Mouse (Mus musculus) heart, postnatal 4 days (tissue): ENCODE results near the gene Pcna. TPM values are rescaled to one million over a fixed set of nuclear protein-coding genes. Genes with fewer than 3 reads are reported as not detected.
"Not testable (repeated sequence)": the region's sequence is repeated elsewhere in the genome, so short reads cannot be mapped to it uniquely, and the experiment has no call there.

ENCODE experiments used
- DNase-seq: peaks from one replicate; pipeline ENCODE4 v3.0.0; 2021
- total RNA-seq, 2 experiments: library from RNA; stranded (reverse); gene quantifications; 2 replicates each; pipeline ENCODE4 v1.2.3; 2021

Pcna gene
- total RNA-seq, 2 experiments from 2014 or later: 182 to 184 TPM

DNA sequence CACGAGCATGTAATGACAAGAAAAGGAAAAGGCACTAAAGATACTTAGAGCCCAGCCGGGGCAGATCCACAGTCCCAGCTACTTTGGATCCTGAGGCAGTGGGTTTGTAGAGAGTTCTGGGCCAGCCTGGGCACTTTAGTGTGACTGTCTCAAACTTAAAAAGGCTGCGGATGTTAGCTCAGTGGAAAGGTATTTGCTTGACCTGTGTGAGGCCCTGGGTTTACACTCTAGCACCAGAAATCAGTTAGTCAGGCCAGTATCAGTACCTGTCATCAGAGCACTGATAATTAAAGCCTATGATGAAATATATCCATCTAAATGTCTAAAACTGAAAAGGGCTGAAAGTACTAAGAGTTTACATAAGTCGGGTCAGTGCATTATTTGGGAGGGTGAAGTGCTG is 23.1 kb upstream of the Pcna start:
- no peak for DNase-seq

DNA sequence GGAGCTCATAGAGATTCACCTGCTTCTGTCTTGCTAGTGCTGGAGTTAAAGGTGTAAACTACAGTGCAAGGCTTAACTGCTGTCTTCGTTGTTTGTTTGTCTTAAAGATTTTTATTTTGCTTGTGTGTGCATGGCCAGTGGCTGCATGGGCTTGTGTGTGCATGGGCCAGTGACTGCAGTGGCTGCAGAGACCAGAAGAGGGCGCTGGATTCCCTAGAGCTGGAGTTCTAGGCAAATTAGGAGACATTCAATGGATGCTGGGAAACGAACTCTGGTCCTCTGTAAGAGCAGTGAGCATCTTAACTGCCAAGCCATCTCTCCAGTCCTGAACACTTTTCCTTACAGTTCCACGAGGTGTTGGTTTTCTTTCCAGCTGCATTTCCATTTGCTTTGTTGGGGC is 22.4 kb upstream of the Pcna start:
- DNase-seq: no peak

DNA sequence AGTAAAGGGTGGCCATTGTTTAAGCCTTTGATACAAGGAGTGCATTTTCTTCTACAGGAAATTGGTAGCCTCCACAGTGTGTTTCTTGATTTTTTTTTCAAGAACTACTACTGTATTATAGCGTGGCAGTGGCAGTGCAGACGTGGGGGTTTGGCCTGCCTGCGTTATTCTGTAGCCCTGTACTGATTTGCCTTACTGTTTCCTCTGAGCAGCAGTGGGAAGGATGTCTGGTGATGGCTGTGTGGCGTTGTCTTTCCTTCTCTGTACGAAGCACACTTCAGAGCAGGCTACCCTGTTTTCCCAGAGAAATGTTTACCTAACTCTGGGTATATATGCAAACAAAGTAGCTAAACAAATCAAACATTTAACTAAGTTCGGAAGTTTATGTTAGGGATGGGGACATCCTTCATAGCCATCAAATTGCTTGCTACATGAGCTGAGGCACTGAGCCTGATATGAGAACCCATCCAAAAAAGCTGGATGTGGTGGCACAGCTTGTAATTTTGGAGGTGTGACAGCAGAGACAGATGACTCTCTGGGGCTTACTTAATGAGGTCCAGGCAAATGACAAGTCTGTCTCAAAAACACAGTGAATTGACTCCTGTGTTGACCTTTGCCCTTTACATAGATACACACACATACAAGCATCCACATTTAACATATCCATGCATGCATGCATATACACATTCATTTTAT is 19.7 kb upstream of the Pcna start:
- no peak for DNase-seq

DNA sequence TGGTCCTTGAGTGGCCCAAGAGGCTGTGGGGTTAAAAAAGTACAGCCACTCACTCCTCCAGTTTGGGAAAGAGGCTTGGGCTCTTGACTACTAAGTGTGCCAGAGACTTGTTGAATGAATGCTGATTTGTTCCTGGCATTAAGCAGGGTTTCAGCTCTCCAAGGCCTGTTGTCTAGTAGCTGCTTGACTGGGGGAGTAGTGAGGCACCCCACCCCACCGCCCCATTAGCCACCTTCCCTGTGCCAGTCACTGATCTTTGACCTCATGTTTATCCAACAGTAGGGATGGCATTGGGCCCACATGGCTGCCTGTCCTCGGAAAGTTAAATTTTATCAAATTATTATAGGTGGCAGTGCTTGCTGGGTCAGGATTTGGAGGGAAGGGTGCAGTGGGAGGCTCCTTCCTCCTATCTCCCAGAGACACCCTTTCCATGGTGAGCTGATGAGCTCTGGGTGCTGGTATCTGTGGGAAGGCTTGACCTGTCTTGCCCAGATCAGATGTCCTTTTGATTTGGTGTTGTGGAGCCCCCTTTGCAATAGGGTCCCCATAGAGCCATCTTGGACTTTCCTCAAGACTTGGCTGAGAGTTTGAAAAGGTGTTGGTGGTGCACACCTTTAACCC is 17.3 kb upstream of the Pcna start:
- no peak for DNase-seq

DNA sequence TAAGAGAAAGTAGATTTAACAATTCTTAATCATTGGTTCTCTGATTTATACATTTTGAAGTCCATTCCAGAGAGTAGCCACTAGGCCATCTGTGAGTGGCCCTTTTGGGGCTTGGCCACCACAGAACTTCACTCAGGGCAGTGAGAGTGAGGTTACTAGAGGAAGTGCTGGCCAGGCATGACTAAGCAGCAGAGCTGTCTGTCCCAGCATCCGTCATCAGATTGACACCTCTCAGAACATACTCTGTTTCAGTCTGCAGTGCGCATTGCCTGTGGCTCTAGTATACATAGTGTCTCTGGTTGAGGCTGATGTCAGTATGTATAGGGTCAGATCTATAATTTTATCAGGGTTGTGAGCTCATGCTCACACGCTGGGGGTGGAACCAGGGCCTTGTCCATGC is 16.1 kb upstream of the Pcna start:
- DNase-seq: no peak

DNA sequence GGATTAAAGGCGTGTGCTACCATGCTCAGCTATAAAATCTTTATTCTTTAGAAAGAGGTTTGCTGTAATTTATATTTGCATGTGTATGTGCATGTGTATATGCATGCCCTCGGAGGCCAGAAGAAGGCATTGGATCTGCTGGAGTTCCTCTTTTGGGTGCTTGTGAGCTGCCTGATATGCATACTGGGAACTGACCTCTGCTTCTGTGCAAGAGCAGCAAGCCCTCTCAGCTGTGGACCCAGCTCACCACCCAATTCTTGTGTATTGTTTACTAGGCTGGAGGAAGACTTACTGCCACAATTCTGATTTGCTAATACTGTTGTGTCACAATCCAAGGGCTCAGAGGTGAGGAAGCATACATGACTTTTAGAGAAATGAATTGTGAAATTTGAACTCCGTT is 13.0 kb upstream of the Pcna start:
- DNase-seq: no peak

DNA sequence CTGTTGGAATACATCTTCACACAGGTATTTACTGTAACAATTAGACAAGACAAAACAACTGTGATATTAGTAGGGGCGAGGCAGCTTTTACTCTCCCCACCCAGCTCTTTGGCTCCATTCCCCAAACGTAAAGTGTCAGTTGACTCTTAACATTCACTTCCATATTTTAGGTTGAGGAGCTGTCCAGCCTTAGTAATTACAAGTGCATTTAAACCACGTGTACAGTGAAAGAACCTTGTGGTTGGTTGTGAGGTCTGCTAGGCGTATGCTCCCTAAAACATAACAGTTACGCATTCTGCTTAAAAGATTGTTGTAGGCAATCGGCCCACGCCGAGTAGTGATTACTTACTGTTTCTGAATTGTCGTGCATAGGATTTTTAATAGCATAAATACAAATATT is 12.1 kb upstream of the Pcna start:
- DNase-seq: no peak

DNA sequence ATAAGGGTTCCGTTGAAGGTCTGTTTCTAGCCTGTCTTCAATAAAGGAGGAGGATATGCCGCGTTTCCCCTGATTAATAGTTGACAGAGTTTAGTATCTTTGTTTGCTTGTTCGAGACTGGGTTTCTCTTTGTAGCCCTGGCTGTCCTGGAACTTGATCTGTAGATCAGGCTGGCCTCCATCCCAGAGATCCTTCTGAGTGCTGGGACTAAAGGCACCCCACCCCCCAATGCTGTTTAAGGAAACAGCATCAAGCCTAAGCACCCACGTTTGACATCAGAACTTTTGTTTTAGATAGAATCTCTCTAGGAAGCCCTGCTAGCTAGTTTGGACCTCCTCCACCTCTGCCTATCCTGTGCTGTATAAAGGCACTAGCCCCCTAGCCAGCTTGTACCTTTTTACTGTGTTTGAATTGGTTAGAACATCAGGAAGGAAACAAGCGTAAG is 11.2 kb upstream of the Pcna start:
- no peak for DNase-seq

DNA sequence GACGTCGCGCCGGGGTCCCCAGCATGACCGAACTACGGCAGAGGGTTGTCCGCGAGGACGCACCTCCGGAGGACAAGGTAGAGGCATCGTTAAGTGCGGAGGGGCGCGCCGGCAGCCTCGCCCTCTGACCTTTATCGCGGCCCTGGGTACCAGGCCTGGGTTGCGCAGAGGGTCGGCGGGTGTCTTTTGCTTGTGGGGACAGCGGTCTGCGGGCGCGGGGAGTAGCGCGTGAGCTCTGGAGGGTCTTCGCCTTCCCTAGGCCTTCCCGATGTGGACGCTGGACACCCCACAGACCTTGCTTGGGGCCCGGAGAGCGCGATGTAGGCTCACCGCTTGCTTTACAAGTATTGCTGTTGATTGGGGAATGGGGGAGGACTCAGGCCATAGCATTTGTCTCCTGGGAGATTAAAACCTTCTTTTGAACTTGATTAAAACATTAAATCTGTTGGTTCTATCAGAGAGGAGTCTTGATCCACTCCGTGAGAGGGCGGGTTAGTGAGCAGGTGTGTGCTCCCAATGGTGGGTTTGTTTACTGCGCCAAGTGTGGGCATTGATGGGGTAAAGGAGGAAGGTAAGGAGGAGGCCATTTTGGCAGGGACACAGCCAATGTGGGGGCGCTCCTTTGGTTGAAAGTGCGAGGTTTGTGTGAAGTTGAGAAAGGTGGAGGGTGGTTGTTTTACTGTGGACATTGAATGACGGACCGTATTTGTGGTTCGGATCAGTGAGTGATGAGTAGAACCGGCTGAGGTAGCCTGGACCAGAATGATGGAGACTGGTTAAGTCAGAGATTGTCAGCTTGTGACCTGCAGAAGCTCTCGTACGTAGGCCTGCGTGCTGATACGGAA is 10.5 kb upstream of the Pcna start:
- no peak for DNase-seq

DNA sequence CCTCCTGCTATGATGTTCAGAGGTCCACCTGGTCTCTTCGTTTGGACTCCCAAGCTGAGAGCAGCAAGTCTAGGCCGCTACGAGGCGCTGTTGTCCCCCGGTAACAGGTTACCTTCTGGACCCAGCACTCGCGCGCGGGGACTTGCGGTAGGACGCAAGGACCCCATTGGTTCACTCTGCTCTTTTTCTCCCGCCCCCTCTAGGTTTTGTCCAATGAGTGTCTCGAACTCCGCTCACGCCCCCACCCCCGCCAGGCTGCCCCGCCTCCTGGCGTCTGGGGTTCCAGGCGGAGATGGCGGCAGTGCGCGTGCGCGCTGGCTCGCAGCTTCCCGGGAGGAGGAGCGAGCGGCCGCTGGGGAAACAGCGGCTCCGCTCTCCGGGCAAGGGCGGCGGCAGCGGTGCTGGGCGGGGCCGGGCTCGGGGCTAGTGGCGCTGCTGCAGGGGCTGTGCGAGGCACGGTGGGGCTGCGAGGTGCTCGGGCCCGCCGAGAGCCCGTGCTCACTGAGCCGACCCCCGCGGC is 9.8 kb upstream of the Pcna start, which contains the start of gene Cds2:
TSS of gene Cds2 (plus strand) at position 270 of the 520 bp plus-strand sequence.
- peak; percentile 100 for DNase-seq

DNA sequence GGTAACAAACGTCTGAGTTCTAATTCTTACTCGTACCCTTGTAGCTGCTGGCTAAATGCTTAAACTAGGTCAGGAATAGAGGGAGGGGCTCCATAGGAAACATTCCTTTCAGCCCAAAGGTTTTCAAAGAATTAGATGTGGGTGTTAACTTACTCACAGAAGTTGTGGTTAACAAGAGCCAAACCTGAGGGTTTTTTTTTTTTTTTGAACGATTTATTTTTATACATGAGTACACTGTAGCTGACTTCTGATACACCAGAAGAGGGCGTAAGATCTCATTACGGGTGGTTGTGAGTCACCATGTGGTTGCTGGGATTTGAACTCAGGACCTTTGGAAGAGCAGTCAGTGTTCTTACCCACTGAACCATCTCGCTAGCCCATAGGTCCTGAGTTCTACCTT is 9.1 kb upstream of the Pcna start:
- DNase-seq: no peak

DNA sequence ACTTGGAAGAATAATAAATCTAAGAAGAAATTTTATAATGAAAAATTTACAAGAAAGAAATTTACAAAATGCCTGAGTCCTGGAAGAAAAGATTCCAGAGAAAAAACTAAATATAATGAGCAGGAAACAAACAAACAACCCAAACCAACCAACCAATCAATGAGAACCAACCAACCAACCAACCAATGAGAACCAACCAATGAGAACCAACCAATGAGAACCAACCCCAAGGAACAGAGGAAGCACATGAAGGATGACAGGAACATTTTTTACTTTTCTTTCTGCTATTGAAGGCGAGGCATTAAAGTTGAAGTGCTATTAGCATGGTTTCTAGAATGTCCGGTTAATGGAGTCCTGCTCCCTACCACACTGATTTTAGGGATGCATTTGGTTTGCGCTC is 7.5 kb upstream of the Pcna start:
- no peak for DNase-seq

DNA sequence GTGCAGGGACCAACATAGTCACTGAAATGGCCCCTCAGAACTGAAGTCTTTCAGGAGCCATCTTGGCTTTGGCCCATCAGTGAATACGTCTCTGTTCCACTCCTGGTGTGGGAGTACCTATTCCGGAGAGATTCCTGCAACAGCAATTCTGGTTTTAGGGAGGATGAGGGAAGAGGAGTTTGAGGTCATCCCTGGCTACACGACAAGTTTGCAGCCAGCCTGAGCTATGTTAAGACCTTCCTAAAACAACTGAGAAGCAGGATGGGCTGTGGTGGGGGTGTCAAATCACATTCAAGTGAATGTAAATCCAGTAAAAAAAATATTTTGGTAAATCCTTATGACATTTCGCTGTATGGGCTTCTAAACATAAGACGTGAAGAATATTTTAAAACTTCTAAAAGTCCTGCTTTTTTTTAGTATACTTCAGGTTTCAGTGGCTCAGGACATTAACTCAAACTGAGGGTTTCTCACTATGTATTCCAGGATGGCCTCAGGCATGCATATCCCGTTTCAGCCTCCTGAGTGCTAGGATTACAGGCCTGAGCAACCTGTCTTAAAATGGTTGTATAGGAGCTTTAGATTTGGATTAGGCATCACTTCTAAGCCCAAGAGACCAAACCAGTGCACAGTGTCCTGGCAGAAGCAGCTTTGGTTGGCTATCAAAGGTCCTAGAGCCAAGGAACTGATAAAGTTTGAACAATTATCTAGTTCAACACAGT is 4.4 kb upstream of the Pcna start:
- no peak for DNase-seq

DNA sequence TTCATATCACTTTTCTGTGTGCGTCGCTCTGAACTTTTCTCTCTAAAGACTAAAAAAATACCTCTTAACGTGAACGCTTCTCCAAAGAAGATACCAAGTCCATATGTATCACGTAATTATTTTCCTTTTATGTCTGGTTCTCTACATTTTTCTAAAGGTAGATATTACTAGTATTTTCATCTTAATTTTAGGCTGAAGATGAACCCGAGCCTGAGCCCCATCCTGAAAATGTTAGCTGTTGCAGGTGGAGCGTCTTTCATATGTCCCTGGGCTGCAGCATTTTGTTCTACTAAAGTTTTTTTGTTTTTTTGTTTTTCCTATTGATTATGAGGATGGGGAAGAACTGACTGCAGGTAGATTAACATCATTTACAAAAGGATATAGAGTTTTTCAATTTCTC is 489 bp upstream of the Pcna start:
- no peak for DNase-seq

DNA sequence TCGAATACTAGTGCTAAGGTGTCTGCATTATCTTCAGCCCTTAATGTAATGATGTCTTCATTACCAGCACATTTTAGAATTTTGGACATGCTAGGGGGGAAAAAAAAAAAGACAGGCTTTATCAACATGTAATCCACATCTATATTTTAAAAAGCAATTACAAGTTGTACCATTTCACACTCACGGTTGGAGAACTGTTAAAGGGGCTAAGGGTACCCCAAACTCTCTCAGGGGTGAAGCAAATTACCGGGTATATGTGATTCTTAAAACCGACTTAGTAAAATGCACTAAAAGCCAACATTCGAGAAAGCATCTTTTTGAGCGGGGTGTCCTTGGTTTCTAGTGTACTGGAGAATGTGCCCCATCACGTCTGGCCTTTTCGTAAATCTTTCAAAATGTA is 1.2 kb downstream of the Pcna start:
- no peak for DNase-seq

DNA sequence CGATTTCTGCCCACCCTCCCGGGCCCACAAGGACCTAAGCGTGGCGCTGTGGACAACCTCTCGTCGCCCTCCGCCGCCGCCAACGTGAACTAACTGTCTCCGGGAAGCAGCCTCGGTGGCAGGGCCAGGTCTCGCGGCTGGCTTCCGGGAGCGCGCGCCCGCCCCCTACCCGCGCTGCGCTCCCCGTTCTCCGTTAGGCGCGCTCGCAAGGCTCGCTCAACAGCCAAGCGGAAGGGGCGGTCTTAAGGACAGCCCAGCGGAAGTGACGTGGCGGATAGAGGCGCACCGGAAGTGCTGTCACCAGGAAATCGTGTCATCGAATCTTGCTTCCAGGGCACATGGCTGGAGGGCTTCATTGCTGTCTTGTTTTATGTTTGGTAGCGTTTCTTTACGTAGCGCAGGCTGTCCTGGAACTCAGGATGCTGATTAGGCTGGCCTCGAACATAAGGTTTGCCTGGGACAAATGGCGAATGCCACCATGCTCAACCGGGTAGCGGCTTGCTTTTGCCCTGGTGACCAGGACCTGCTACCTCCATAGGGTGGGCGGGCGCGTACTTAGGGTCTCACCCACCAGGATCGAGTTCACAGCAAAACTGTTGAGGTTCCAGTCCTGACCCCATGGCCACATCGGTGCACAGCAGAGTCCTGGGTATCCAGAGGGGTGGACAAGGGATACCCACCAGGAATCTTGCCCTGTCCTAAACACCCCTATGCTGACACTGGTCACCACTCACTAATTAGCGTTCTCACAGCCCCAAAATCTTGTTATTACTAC is 5.4 kb downstream of the Pcna start, which contains the start of gene Tmem230:
TSS of gene Tmem230 (minus strand) at position 269 of the 775 bp plus-strand sequence.
- DNase-seq: peak; percentile 96

DNA sequence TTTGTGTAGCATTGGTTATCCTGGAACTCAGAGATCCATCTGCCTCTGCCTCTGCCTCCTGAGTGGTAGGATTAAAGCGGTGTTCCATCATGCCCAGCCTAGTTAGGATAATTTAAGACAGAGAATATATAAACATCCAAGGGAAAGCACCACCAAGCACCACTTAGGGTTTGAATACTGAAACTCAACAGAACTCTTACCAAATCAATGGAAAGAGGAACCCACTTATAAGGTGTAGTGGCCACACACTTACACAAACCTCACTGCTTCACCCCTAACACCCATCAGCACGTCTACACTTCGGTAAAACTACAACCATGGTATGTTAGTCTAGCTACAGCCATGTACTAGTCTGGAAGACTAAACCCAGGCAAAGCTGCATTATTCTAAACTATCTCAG is 9.7 kb downstream of the Pcna start:
- no peak for DNase-seq

DNA sequence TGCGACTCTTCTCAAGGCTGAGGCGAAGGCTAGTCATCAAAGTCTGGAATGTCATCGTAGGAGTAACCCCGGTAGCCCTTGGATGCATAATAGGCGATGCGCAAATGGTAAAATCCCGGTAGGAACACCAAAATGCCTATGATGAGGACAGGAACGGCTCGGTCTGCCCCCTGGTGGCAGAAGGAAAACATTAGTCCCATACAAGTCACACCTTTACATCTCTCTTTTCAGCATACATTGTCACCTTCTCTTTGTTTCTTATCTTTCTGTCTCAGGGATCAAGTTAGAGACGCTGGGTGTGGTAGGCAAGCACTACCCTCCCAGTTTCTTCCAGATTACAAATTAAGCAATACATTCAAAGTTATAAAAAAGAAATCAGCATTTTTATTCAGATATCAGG is 12.7 kb downstream of the Pcna start:
- peak; percentile 70 for DNase-seq

DNA sequence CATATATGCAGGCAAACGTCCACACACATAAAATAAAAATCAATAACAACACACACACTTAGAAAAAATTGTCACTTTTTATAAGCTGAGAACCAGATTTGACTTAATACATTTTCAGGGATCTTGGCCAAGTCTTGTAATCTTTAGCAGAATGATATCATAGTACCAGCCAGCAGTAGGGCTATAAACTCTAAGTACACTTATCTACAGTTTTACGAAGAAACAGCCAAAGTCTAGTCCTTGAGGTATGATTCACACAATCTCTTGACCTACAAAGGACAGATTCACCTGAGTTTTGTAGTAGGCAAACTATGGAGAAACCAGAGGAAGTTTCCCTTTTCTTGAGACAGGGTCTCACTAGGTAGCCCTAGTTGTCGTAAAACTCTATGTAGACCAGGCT is 13.7 kb downstream of the Pcna start:
- not testable (repeated sequence) for DNase-seq

DNA sequence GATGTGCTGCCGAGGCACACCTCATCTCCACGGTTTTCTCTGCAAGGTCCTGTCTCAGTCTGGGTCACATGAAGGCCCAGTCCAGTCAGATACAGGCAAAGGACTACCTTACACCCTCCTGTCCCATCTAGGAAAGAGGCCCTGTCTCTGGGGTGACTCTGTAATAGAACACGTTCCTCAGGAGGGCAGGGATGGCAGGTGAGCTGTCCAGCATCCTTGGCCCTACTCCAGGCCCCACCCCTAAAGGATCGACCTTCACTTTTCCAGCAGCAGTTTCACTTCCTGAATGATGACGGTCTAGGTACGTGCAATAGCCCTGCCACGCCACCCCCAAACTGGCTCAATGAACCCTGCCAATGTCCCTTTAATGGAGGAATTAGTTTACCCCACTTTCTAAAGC is 17.1 kb downstream of the Pcna start:
- no peak for DNase-seq

DNA sequence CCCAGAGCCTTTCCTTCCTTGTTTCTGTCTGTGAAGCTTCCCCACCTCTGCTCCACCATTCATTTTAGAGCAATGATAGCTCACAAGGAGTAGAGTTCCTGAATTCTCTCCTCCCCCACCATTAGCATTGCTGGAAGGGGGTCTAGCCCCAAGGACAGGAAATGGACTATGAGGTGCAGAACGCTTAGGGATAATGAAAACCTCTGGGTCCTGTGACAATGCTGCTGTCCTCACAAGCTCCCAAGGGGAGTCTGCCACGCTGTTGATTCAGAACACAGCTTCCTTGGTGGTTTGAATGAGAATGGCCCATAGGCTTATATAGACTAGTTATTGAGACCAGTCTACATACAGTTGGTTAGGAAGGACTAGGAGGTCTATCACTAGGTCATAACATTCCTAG is 17.8 kb downstream of the Pcna start:
- no peak for DNase-seq
